Mouse (Mus musculus): Measurements from ENCODE around the gene Zbtb40.

DNA sequence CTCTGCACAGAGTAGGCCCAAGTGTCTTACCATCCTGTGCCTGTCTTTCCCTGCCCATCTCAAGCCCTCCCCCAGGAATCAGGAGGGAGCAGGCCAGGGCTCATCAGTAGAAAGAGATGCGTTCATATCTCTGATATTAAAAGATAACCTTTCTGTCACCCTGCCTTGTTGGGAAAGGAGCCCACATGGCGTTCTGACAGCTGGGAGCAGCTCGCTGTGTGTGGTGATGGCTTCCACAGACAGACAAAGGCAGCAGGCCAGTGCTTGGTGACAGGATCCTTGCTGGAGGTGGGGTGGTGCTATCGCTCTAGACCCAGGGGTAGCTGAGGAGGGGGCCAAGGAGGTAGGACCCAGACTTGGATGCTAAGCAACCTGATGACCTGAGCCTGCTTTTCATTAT, 86.2 kb downstream of the Zbtb40 start:
- no peak for TF ChIP-seq CTCF (IDR thresholded peaks at IDR 0.05; ENCODE audit: extremely low read depth, insufficient read depth, insufficient read length, insufficient replicate concordance)
- TF ChIP-seq POLR2A (IDR thresholded peaks at IDR 0.05; ENCODE audit: low read depth, low read length) = no peak

Data from spleen, adult 2 months (tissue).